Mouse (Mus musculus) myocyte (in vitro differentiated cells): ENCODE results near the gene Cdc7. TPM values are rescaled to one million over a fixed set of nuclear protein-coding genes. Genes with fewer than 3 reads are reported as not detected.

ENCODE experiments used
- H3K27me3 ChIP-seq: one replicate; pipeline ENCODE4 v1.6.1; 2011; ENCODE audit not compliant: control insufficient read depth, insufficient read depth, insufficient read length
- H3K36me3 ChIP-seq: one replicate; pipeline ENCODE4 v1.6.1; 2011; ENCODE audit not compliant: control insufficient read depth, insufficient read depth
- H3K4me2 ChIP-seq: one replicate; pipeline ENCODE4 v1.6.1; 2011; ENCODE audit warnings: low read depth, control low read depth
- H3K4me3 ChIP-seq: one replicate; pipeline ENCODE4 v1.5.1; 2011; ENCODE audit warnings: mild to moderate bottlenecking, control low read depth, moderate library complexity
- H3K79me2 ChIP-seq: one replicate; pipeline ENCODE4 v1.6.1; 2011; ENCODE audit not compliant: control insufficient read depth, insufficient read depth
- H3ac ChIP-seq: one replicate; pipeline ENCODE4 v1.6.1; 2011; ENCODE audit not compliant: control insufficient read depth, insufficient read length
- CEBPB ChIP-seq: IDR thresholded peaks from 2 replicates; pipeline ENCODE4 v1.6.1; 2011; ENCODE audit warnings: mild to moderate bottlenecking, moderate library complexity; ENCODE audit not compliant: poor library complexity, insufficient read depth, severe bottlenecking
- E2F4 ChIP-seq: IDR thresholded peaks from one replicate; pipeline ENCODE4 v1.6.1; 2011; ENCODE audit warnings: mild to moderate bottlenecking, control low read depth, moderate library complexity; ENCODE audit not compliant: insufficient read depth
- MAX ChIP-seq: IDR thresholded peaks from one replicate; pipeline ENCODE4 v1.6.1; 2011; ENCODE audit warnings: low read depth, mild to moderate bottlenecking, control low read depth
- MYOD1 ChIP-seq, 3 experiments: IDR thresholded peaks; one replicate each; pipeline ENCODE4 v1.6.1; 2011; ENCODE audit warnings: control low read depth in 2 of 3, low read depth in 2 of 3, mild to moderate bottlenecking in 2 of 3, moderate library complexity in 1 of 3; ENCODE audit not compliant: insufficient read length in 2 of 3, control insufficient read depth in 1 of 3
- MYOG ChIP-seq, 3 experiments: IDR thresholded peaks; one replicate each; pipeline ENCODE4 v1.6.1; 2011; ENCODE audit warnings: control low read depth in 2 of 3, low read depth in 2 of 3, mild to moderate bottlenecking in 2 of 3; ENCODE audit not compliant: insufficient read length in 2 of 3, control insufficient read depth in 1 of 3, insufficient read depth in 1 of 3
- POLR2A ChIP-seq: IDR thresholded peaks from one replicate; pipeline ENCODE4 v1.6.1; 2011; ENCODE audit warnings: low read depth, mild to moderate bottlenecking, control low read depth, moderate library complexity; ENCODE audit not compliant: insufficient read length
- POLR2AphosphoS2 ChIP-seq: IDR thresholded peaks from one replicate; pipeline ENCODE4 v1.6.1; 2011; ENCODE audit warnings: low read depth, control low read depth; ENCODE audit not compliant: insufficient read length
- REST ChIP-seq: IDR thresholded peaks from one replicate; pipeline ENCODE4 v1.6.1; 2011; ENCODE audit warnings: mild to moderate bottlenecking, control low read depth, moderate library complexity; ENCODE audit not compliant: insufficient read depth, insufficient read length
- SRF ChIP-seq: IDR thresholded peaks from one replicate; pipeline ENCODE4 v1.6.1; 2011; ENCODE audit warnings: low read depth; ENCODE audit not compliant: control insufficient read depth, insufficient read length
- TCF12 ChIP-seq: IDR thresholded peaks from one replicate; pipeline ENCODE4 v1.6.1; 2011; ENCODE audit warnings: mild to moderate bottlenecking, control low read depth; ENCODE audit not compliant: poor library complexity, insufficient read depth, severe bottlenecking
- TCF3 ChIP-seq: IDR thresholded peaks from one replicate; pipeline ENCODE4 v1.6.1; 2011; ENCODE audit warnings: low read depth, control low read depth; ENCODE audit not compliant: insufficient read length
- USF1 ChIP-seq: IDR thresholded peaks from one replicate; pipeline ENCODE4 v1.6.1; 2011; ENCODE audit warnings: low read depth, mild to moderate bottlenecking, control low read depth, moderate library complexity
- polyA plus RNA-seq: library from polyadenylated mRNA; unstranded; fragments of >200 nt; fragmentation: generic; extraction: Trizol; gene quantifications from one replicate; pipeline ENCODE4 v1.2.1, GENCODE M21; 2012; ENCODE audit warnings: missing spikeins

Gene Cdc7
- polyA plus RNA-seq, 1 experiment, result 1.8 TPM

GRCm38 (mm10) chr5:107022064-107022428 is 57.9 kb downstream of the Cdc7 start:
- Histone ChIP-seq H3K36me3 (no peaks in the 10 kb centered on the region), H3ac (no peak overlapping the region), H3K27me3 (no peaks in the 10 kb centered on the region), H3K79me2 (no peaks in the 10 kb centered on the region), H3K4me2 (no peak overlapping the region), H3K4me3 (no peak overlapping the region)
- TF ChIP-seq REST, result no peak
- no peak for TF ChIP-seq CEBPB
- no peak for TF ChIP-seq USF1
- no peak for TF ChIP-seq SRF
- TF ChIP-seq POLR2AphosphoS2, result no peak
- no peak for TF ChIP-seq TCF3
- no peak for TF ChIP-seq MYOD1 (IDR thresholded peaks at IDR 0.05; ENCODE audit: control insufficient read depth in 1 of 3, insufficient read length in 2 of 3, low read depth in 2 of 3)
- no peak for TF ChIP-seq TCF12
- no peak for TF ChIP-seq MAX
- TF ChIP-seq E2F4, result no peak
- TF ChIP-seq POLR2A, result no peak
- TF ChIP-seq MYOG (IDR thresholded peaks at IDR 0.05; ENCODE audit: control insufficient read depth in 1 of 3, insufficient read depth in 1 of 3, insufficient read length in 2 of 3, low read depth in 2 of 3), result no peak

- no peak overlapping the region for H3K4me2 ChIP-seq
- H3K79me2 ChIP-seq, result no peaks in the 10 kb centered on the region
- TF ChIP-seq CEBPB (no peak), REST (no peak), TCF12 (no peak), MAX (no peak), POLR2AphosphoS2 (no peak), MYOG (IDR thresholded peaks at IDR 0.05; ENCODE audit: control insufficient read depth in 1 of 3, insufficient read depth in 1 of 3, insufficient read length in 2 of 3, low read depth in 2 of 3) (no peak), USF1 (no peak), SRF (no peak), MYOD1 (IDR thresholded peaks at IDR 0.05; ENCODE audit: control insufficient read depth in 1 of 3, insufficient read length in 2 of 3, low read depth in 2 of 3) (no peak), POLR2A (no peak), E2F4 (no peak), TCF3 (no peak)
- no peaks in the 10 kb centered on the region for H3K27me3 ChIP-seq
- H3K4me3 ChIP-seq, result no peak overlapping the region
- no peaks in the 10 kb centered on the region for H3K36me3 ChIP-seq
- no peak overlapping the region for H3ac ChIP-seq
Observed at GRCm38 (mm10) chr5:107023951-107024350, 59.8 kb downstream of the Cdc7 start.

- Histone ChIP-seq H3K27me3 (no peaks in the 10 kb centered on the region), H3ac (no peak overlapping the region), H3K36me3 (no peaks in the 10 kb centered on the region), H3K4me2 (no peak overlapping the region), H3K79me2 (no peaks in the 10 kb centered on the region), H3K4me3 (no peak overlapping the region)
- TF ChIP-seq SRF, result no peak
- TF ChIP-seq REST, result no peak
- TF ChIP-seq MYOD1 (IDR thresholded peaks at IDR 0.05; ENCODE audit: control insufficient read depth in 1 of 3, insufficient read length in 2 of 3, low read depth in 2 of 3), result no peak
- TF ChIP-seq USF1, result no peak
- TF ChIP-seq MAX, result no peak
- TF ChIP-seq MYOG (IDR thresholded peaks at IDR 0.05; ENCODE audit: control insufficient read depth in 1 of 3, insufficient read depth in 1 of 3, insufficient read length in 2 of 3, low read depth in 2 of 3), result no peak
- no peak for TF ChIP-seq E2F4
- no peak for TF ChIP-seq TCF3
- TF ChIP-seq POLR2A, result no peak
Observed at GRCm38 (mm10) chr5:107025371-107025770, 61.2 kb downstream of the Cdc7 start.

GRCm38 (mm10) chr5:107025809-107026208 is 61.7 kb downstream of the Cdc7 start:
- no peaks in the 10 kb centered on the region for H3K27me3 ChIP-seq
- no peaks in the 10 kb centered on the region for H3K79me2 ChIP-seq
- no peak overlapping the region for H3K4me3 ChIP-seq
- no peaks in the 10 kb centered on the region for H3K36me3 ChIP-seq
- no peak for TF ChIP-seq E2F4
- TF ChIP-seq MYOG (IDR thresholded peaks at IDR 0.05; ENCODE audit: control insufficient read depth in 1 of 3, insufficient read depth in 1 of 3, insufficient read length in 2 of 3, low read depth in 2 of 3), result no peak
- TF ChIP-seq TCF3, result no peak
- no peak for TF ChIP-seq MYOD1 (IDR thresholded peaks at IDR 0.05; ENCODE audit: control insufficient read depth in 1 of 3, insufficient read length in 2 of 3, low read depth in 2 of 3)
- TF ChIP-seq USF1, result no peak
- no peak for TF ChIP-seq POLR2AphosphoS2
- no peak overlapping the region for H3ac ChIP-seq
- H3K4me2 ChIP-seq, result no peak overlapping the region

- Histone ChIP-seq H3K27me3 (no peaks in the 10 kb centered on the region), H3ac (no peak overlapping the region), H3K4me2 (no peak overlapping the region), H3K36me3 (no peaks in the 10 kb centered on the region), H3K79me2 (no peaks in the 10 kb centered on the region), H3K4me3 (no peak overlapping the region)
- no peak for TF ChIP-seq MYOG (IDR thresholded peaks at IDR 0.05; ENCODE audit: control insufficient read depth in 1 of 3, insufficient read depth in 1 of 3, insufficient read length in 2 of 3, low read depth in 2 of 3)
- no peak for TF ChIP-seq REST
- TF ChIP-seq MAX, result no peak
- TF ChIP-seq CEBPB, result no peak
- no peak for TF ChIP-seq POLR2A
- no peak for TF ChIP-seq POLR2AphosphoS2
- no peak for TF ChIP-seq SRF
- TF ChIP-seq USF1, result no peak
- no peak for TF ChIP-seq MYOD1 (IDR thresholded peaks at IDR 0.05; ENCODE audit: control insufficient read depth in 1 of 3, insufficient read length in 2 of 3, low read depth in 2 of 3)
- TF ChIP-seq TCF3, result no peak
- TF ChIP-seq E2F4, result no peak
- TF ChIP-seq TCF12, result no peak
Observed at GRCm38 (mm10) chr5:107027616-107028015, 63.5 kb downstream of the Cdc7 start.
